Mouse (Mus musculus) lung, embryonic 14.5 days (tissue): Measurements from ENCODE around the gene Kiss1r. TPM values are rescaled to one million over a fixed set of nuclear protein-coding genes. Genes with fewer than 3 reads are reported as not detected.
A peak's percentile ranks its signal among the peaks of the same experiment; 100 is the strongest.

Source experiments
- ATAC-seq: fragments of 200-750 bp; cut with Nextera tagmentation; 2 replicates; pipeline ENCODE4 v1.8.0; 2017; ENCODE audit warnings: mild to moderate bottlenecking, moderate TSS enrichment, moderate library complexity; ENCODE audit not compliant: insufficient read depth
- DNase-seq: peaks from one replicate; pipeline ENCODE4 v3.0.0-alpha.2; 2015
- H3K27ac ChIP-seq: fragments of 300-500 bp; sonication (generic); 2 replicates; pipeline ENCODE4 v1.5.1; 2014; ENCODE audit warnings: low read depth, mild to moderate bottlenecking, moderate library complexity
- H3K27me3 ChIP-seq: fragments of 300-500 bp; sonication (generic); 2 replicates; pipeline ENCODE4 v1.6.1; 2014; ENCODE audit warnings: low read length, control low read depth; ENCODE audit not compliant: insufficient read depth
- H3K36me3 ChIP-seq: fragments of 300-500 bp; sonication (generic); 2 replicates; pipeline ENCODE4 v1.6.1; 2014; ENCODE audit warnings: control low read depth; ENCODE audit not compliant: insufficient read depth
- H3K4me1 ChIP-seq: fragments of 300-500 bp; sonication (generic); 2 replicates; pipeline ENCODE4 v1.6.1; 2014; ENCODE audit warnings: antibody characterized with exemption, control low read depth; ENCODE audit not compliant: insufficient read depth
- H3K4me2 ChIP-seq: fragments of 300-500 bp; sonication (generic); 2 replicates; pipeline ENCODE4 v1.6.1; 2014; ENCODE audit warnings: mild to moderate bottlenecking
- H3K4me3 ChIP-seq: fragments of 300-500 bp; sonication (generic); 2 replicates; pipeline ENCODE4 v1.5.1; 2014; ENCODE audit warnings: low read depth, low read length
- H3K9ac ChIP-seq: fragments of 300-500 bp; sonication (generic); 2 replicates; pipeline ENCODE4 v1.6.1; 2014
- H3K9me3 ChIP-seq: fragments of 300-500 bp; sonication (generic); 2 replicates; pipeline ENCODE4 v1.6.1; 2016; ENCODE audit warnings: low read depth, low read length, control low read depth
- CTCF ChIP-seq: IDR thresholded peaks from 2 replicates; pipeline ENCODE4 v1.5.1; 2016; ENCODE audit warnings: antibody characterized with exemption, low read depth
- WGBS: fragments of 180-500 bp; shearing (Covaris S2); extraction: QIAGEN DNeasy Blood & Tissue Kit; methylation state at CpG from one replicate; pipeline ENCODE4 v1.1.7; 2014; 5-methylcytosine and 5-hydroxymethylcytosine counted together
- polyA plus RNA-seq: library from polyadenylated mRNA; unstranded; fragments of >200 nt; fragmentation: Nextera tagmentation; extraction: Ambion mirVana; gene quantifications from 2 replicates; pipeline ENCODE4 v1.2.1, GENCODE M21; 2014

Kiss1r gene
- polyA plus RNA-seq, 1 experiment from 2014 or later, result 1.2 TPM

- no peaks in the 10 kb centered on the region for H3K9me3 ChIP-seq
- H3K9ac ChIP-seq, result peak overlapping the region; percentile 10
- no peak overlapping the region for H3K27ac ChIP-seq
- peaks cover 5% of the 10 kb centered on the region; the same call in 1 of the 2 replicates for H3K4me1 ChIP-seq
- no peaks in the 10 kb centered on the region for H3K36me3 ChIP-seq
- peak overlapping the region; percentile 84 for H3K4me3 ChIP-seq
- no peak for TF ChIP-seq CTCF
- WGBS, result 7% methylated on average over 35 of the region's 35 CpGs
- H3K27me3 ChIP-seq, result peaks cover 61% of the 10 kb centered on the region
- peak; percentile 51 for DNase-seq
- ATAC-seq, result no peak; the same call in 1 of the 2 replicates
- peak overlapping the region; percentile 97 for H3K4me2 ChIP-seq
Observed at GRCm38 (mm10) chr10:79918231-79919078, 1.7 kb downstream of the Kiss1r start.

- peak overlapping the region; percentile 48 for H3K4me2 ChIP-seq
- peaks cover 61% of the 10 kb centered on the region for H3K27me3 ChIP-seq
- WGBS, result 4% methylated on average over 21 of the region's 21 CpGs
- H3K4me3 ChIP-seq, result peak overlapping the region; percentile 22
- TF ChIP-seq CTCF, result no peak
- H3K9ac ChIP-seq, result peak overlapping the region; percentile 23
- ATAC-seq (no peak), DNase-seq (no peak)
- peaks cover 5% of the 10 kb centered on the region; the same call in 1 of the 2 replicates for H3K4me1 ChIP-seq
- H3K9me3 ChIP-seq, result no peaks in the 10 kb centered on the region
- H3K27ac ChIP-seq, result no peak overlapping the region
- H3K36me3 ChIP-seq, result no peaks in the 10 kb centered on the region
Observed at GRCm38 (mm10) chr10:79919251-79919849, 2.6 kb downstream of the Kiss1r start.

GRCm38 (mm10) chr10:79920056-79920890, 3.5 kb downstream of the Kiss1r start:
- Histone ChIP-seq H3K27ac (no peak overlapping the region), H3K4me2 (peak overlapping the region; percentile 55; the same call in 1 of the 2 replicates), H3K36me3 (no peaks in the 10 kb centered on the region), H3K9me3 (no peaks in the 10 kb centered on the region), H3K4me1 (peaks cover 5% of the 10 kb centered on the region; the same call in 1 of the 2 replicates), H3K9ac (no peak overlapping the region), H3K27me3 (peaks cover 61% of the 10 kb centered on the region), H3K4me3 (peak overlapping the region; percentile 28)
- no peak for TF ChIP-seq CTCF
- 17% methylated on average over 26 of the region's 26 CpGs for WGBS
- ATAC-seq, result no peak
- no peak for DNase-seq

- Histone ChIP-seq H3K36me3 (no peaks in the 10 kb centered on the region), H3K9ac (peak within 1 kb of the TSS; percentile 34; the same call in 1 of the 2 replicates), H3K27ac (no peak within 1 kb of the TSS), H3K9me3 (no peaks in the 10 kb centered on the region), H3K4me2 (peak within 1 kb of the TSS; percentile 55), H3K4me3 (peak within 1 kb of the TSS; percentile 28), H3K27me3 (peaks cover 61% of the 10 kb centered on the region), H3K4me1 (peaks cover 2% of the 10 kb centered on the region; the same call in 1 of the 2 replicates)
- WGBS, result 4% methylated on average over 39 of the region's 41 CpGs
- TF ChIP-seq CTCF, result no peak
- DNase-seq (no peak), ATAC-seq (no peak)
Observed at GRCm38 (mm10) chr10:79920958-79921535, 4.3 kb downstream of the Kiss1r start, which contains the start of gene R3hdm4. TSS of gene R3hdm4 (minus strand) at chr10:79921208.

- TF ChIP-seq CTCF, result no peak
- peaks cover 61% of the 10 kb centered on the region for H3K27me3 ChIP-seq
- peak overlapping the region; percentile 34; the same call in 1 of the 2 replicates for H3K9ac ChIP-seq
- ATAC-seq (no peak), DNase-seq (peak; percentile 48)
- no peaks in the 10 kb centered on the region for H3K9me3 ChIP-seq
- H3K36me3 ChIP-seq, result no peaks in the 10 kb centered on the region
- peak overlapping the region; percentile 28 for H3K4me3 ChIP-seq
- H3K4me2 ChIP-seq, result peak overlapping the region; percentile 55
- no peak overlapping the region for H3K27ac ChIP-seq
- WGBS, result 2% methylated on average over 34 of the region's 34 CpGs
- H3K4me1 ChIP-seq, result no peaks in the 10 kb centered on the region; the same call in 1 of the 2 replicates
Observed at GRCm38 (mm10) chr10:79921572-79921971, 4.8 kb downstream of the Kiss1r start.

- WGBS, result 11% methylated on average over 29 of the region's 29 CpGs
- H3K4me3 ChIP-seq, result peak overlapping the region; percentile 94; the same call in 1 of the 2 replicates
- no peaks in the 10 kb centered on the region for H3K36me3 ChIP-seq
- peak; percentile 100 for TF ChIP-seq CTCF
- no peak overlapping the region for H3K27ac ChIP-seq
- ATAC-seq (no peak; the same call in 1 of the 2 replicates), DNase-seq (peak; percentile 95)
- H3K4me2 ChIP-seq, result peak overlapping the region; percentile 98
- peaks cover 33% of the 10 kb centered on the region for H3K27me3 ChIP-seq
- H3K9me3 ChIP-seq, result no peaks in the 10 kb centered on the region
- peaks cover 8% of the 10 kb centered on the region for H3K4me1 ChIP-seq
- no peak overlapping the region for H3K9ac ChIP-seq
Observed at GRCm38 (mm10) chr10:79924998-79925784, 8.4 kb downstream of the Kiss1r start.
